Mouse (Mus musculus): Measurements from ENCODE around the gene Nufip1.
A peak's percentile ranks its signal among the peaks of the same experiment; 100 is the strongest.

Nufip1 gene

GRCm38 (mm10) chr14:76110396-76111221 is at the start of gene Nufip1, which contains the start of gene Gpalpp1:
TSS of gene Nufip1 (plus strand) at chr14:76110891.
TSS of gene Gpalpp1 (minus strand) at chr14:76110760.
- DNase-seq (ENCODE audit: low spot score in 2 of 2) = peak; percentile 73 to 86

DNA sequence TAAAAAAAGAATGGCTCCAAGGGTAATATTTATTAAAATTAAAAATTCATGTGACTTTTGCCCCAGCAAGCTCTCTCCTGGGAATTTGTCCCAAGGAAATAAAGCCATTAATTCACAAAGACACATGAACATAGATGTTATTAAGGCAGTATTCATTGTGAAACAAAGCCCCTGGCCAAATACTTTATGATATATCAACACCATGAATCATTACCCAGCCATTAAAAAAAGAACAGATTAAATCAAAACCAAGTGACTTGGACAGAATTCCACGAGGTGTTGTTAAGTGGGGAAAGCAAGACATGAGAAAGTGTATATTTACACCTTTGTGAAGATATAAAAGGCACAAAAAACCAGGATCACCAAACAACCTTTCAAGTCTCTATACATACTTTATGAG is 43.5 kb upstream of the Nufip1 start:
- DNase-seq (ENCODE audit: low spot score in 2 of 2) = no peak

GRCm38 (mm10) chr14:76068296-76068695 is 42.4 kb upstream of the Nufip1 start:
- no peak for DNase-seq (ENCODE audit: low spot score in 2 of 2)

DNA sequence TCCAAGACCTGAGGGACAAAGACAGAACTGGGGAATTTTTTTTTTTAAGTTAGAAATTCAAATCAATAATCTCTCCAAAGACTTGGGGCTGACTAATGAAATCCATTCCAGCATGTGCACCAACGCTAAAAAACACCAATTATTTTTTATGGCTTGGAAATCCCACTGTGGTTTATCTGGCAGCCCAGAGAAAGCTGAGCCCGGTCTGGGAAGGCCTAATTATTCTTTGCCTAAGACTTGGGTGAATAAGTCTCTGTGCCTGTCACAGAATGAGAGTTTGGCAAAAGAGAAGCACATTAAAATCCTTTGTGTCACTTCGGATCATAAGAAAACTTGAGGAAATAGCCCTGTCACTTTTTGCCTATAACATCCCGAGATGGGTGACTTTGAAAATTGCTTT is 41.4 kb upstream of the Nufip1 start:
- DNase-seq (ENCODE audit: low spot score in 2 of 2) = no peak

GRCm38 (mm10) chr14:76072626-76073025 is 38.1 kb upstream of the Nufip1 start:
- DNase-seq (ENCODE audit: low spot score in 2 of 2) = no peak

DNA sequence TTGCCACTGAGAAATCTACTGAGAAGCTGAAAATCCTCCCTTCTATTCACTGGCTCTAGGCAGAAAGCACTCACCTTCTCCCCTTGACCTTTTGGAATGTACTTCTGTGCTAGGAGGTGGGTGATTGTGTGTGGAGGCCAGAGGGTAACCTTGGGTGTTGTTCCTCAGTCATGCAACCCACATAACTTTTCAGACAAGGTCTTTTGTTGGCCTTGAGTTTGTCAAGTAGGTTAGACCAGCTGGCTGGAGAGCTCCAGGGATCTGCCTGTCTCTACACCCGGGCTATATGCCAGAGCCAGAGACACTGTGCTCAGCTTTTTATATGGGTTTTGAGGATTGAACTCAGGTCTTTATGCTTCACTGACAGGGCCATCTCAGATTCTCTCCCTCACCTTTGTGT is 36.5 kb upstream of the Nufip1 start:
- no peak for DNase-seq (ENCODE audit: low spot score in 2 of 2)

GRCm38 (mm10) chr14:76075721-76076120 is 35.0 kb upstream of the Nufip1 start:
- DNase-seq (ENCODE audit: low spot score in 2 of 2) = no peak

DNA sequence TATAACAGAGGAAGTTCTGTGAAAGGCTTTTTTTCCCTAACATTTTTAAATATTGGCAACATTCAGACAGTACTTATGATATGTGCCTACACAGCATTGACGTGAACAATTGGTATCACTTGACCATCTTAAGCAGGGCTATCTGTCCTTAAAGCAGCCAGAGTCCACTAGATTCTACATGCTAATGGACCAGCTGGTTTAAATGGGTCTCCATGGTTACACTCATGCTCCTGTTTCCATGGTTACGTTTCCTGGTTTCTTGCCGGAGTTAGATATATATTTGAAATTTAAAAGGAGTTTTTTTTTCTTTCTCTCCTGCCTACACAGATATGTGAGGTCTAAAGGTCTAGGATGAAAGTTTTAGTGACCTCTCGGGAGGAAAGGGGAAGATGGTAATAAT is 34.1 kb upstream of the Nufip1 start:
- DNase-seq (ENCODE audit: low spot score in 2 of 2) = no peak

- DNase-seq (ENCODE audit: low spot score in 2 of 2) = peak; percentile 9 to 13
Measured at GRCm38 (mm10) chr14:76077088-76077491, 33.6 kb upstream of the Nufip1 start.

DNA sequence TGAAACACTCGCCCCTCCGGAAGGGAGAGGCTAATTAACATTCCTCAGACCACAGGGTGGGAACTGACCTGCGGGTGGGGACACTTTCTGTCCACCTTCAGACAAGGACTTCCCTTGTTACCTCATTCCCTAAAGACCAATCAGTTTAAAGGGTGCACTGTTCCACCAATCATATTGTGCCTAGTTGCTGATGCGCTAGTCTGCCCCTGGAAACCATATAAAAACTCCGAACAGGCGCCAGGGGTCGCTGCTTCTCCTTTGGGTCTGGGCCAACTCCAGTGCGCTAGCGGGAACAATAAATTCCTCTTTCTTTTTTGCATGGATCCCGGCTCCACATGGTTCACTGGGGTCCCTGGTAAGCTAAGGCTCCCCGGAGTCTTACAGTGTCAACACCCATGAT is 29.2 kb upstream of the Nufip1 start:
- no peak for DNase-seq (ENCODE audit: low spot score in 2 of 2)

- no peak for DNase-seq (ENCODE audit: low spot score in 2 of 2)
Measured at GRCm38 (mm10) chr14:76082086-76082636, 28.5 kb upstream of the Nufip1 start.

GRCm38 (mm10) chr14:76084188-76084587 is 26.5 kb upstream of the Nufip1 start:
- peak; percentile 19 to 26 for DNase-seq (ENCODE audit: low spot score in 2 of 2)

DNA sequence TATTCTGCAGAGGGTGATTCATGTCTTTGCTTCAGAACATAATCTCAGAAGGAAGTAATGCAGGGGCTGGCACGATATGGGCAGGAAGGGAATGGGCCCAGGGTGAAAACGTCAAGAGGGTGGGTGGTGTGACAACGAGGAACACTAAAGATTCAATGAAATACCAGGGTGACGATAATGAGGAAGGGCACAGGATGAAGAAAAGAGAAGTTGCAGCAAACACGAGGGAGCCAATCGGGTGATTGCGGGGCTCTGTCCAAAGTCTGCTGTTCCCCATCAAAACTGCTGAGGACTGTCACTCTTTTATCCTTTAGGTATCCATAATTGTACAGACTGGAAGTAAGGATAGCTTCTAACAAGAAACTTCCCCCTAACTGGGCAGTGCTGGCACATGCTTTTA is 13.4 kb upstream of the Nufip1 start:
- no peak for DNase-seq (ENCODE audit: low spot score in 2 of 2)

GRCm38 (mm10) chr14:76097815-76098214 is 12.9 kb upstream of the Nufip1 start:
- DNase-seq (ENCODE audit: low spot score in 2 of 2) = no peak

GRCm38 (mm10) chr14:76099543-76099942 is 11.1 kb upstream of the Nufip1 start:
- no peak for DNase-seq (ENCODE audit: low spot score in 2 of 2)

DNA sequence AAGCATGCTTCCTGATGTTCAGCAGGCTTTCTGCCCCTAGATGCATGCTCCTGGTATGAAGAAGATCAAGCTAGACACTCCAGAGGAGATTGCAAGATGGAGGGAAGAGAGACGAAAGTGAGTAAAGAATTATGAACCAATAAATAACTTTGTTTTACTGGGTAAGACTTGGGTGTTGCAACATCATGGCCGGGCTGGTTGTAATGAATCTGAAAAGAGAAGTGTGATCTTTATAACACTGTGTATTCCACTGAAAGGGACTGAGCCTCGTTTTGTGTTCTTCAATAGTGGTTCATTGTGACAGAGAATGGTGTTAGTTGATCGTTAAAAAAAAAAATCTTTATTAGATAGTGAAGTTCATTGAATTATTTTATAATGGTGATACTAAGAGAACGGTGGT is 5.1 kb downstream of the Nufip1 start:
- DNase-seq (ENCODE audit: low spot score in 2 of 2) = no peak

- no peak for DNase-seq (ENCODE audit: low spot score in 2 of 2)
Measured at GRCm38 (mm10) chr14:76118963-76119362, 8.3 kb downstream of the Nufip1 start.

- no peak for DNase-seq (ENCODE audit: low spot score in 2 of 2)
Measured at GRCm38 (mm10) chr14:76120472-76120871, 9.8 kb downstream of the Nufip1 start.

DNA sequence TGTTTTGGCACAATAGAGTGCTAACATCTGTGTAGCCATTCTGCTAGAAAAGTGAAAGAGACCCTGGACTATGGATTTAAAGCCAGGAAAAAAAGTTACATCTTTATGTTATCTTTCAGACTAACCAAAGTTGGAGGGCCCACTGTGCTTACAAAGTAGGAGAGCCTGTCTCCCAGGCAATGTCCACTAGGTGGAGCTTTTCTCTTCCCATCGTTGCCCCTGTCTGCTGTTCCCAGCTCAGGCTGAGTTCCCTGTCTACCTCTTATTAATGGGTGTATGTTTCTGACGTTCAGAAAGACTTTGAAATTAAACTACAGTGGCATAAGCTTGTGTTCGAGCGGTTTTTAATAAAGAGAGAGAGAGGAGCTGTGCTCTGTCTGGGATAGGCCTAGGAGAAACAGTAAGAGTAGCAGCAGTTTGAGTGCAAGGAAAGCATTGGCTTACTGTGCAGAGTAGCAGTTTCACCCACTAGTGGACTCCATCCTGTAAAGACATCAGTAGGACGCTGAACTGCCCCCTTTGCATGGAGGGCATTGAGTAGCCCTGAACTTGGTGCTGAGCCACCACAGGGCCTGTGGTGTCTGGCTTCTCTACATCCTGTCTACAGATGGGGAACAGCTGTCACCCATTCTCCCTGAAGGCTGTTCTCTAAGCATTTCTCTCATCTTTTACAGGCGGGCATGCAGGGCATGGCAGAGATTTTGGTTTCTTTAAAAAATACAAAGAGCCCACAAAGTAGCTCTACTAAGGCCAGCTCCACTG is 11.4 kb downstream of the Nufip1 start:
- DNase-seq (ENCODE audit: low spot score in 2 of 2) = peak in 1 of 2 experiments; percentile 4

DNA sequence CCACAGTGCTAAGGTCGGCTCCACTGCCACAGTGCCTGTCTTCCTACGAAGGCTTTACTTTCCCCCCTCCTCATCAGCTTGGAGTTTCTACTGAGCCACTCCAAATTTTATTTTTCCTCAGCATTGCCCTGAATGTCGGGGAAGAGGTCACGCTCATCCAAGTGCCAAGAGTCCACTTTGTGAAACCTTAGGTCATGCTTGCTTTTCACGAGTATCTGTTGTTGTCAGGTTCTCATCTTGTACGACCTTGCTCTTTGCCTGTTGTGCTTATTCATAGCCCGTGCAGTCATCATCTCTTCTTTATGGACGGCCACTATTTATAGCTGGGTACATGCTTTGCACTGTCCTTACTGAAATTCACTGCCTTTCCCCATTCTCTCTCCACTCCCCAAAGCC is 12.0 kb downstream of the Nufip1 start:
- DNase-seq (ENCODE audit: low spot score in 2 of 2) = no peak

DNA sequence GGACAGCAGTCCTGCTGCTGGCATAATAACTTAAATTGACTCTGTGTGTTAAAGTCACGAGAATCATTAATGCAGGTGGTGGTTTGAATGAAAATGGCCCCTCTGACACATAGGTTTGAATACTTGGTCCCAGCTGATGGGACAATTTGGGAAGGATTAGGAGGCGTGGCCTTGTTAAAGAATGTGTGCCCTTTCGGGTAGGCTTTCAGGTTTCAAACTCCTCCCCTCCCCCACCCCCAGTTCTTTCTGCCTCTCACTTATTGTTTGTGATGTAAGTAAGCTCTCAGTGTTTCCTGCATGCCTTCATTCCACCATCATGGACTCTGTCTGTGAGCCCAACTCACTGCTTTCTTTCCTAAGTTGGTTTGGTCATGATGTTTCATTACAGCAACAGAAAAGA is 16.6 kb downstream of the Nufip1 start:
- no peak for DNase-seq (ENCODE audit: low spot score in 2 of 2)

DNA sequence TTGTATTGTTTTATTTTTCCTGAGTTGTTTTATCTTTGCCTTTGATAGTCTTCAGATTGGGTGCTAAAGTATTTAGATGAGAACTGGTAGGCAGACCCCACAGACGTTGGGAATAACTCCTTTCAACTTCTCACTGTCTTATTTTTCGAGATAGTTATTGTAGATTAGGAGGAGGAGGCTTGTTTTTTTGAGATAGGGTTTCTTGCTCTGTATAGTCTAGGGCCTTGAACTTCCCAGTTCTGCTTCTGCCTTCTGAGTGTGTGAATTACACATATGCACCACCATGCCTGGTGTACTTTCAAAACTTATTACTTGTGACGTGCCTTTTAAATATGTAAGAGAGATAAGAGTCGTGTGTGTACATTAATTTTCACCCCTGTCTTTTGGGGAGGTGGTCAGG is 17.5 kb downstream of the Nufip1 start:
- DNase-seq (ENCODE audit: low spot score in 2 of 2) = no peak

DNA sequence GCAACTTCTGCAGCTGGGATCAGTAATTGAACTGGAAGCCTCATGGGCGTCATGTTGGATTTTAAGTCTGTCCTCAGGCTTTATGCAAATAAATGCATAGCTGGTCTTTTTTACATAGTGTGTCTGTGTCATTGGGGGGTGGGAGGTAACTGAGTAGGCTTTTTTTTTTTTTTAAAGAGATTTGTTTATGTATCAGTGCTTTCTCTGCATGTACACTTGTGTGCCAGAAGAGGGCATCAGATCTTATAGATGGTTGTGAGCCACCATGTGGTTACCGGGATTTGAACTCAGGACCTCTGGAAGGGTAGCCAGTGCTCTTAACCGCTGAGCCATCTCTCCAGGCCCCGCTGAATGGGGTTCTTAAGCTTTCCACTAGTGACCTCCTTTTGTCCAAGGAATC is 24.3 kb downstream of the Nufip1 start:
- DNase-seq (ENCODE audit: low spot score in 2 of 2) = no peak

Data from urinary bladder, adult 18-20 months (tissue).